Mouse (Mus musculus): ENCODE data around the gene Tnfrsf12a. TPM values are rescaled to one million over a fixed set of nuclear protein-coding genes. Genes with fewer than 3 reads are reported as not detected.

Gene Tnfrsf12a
- polyA plus RNA-seq, 1 experiment from 2014 or later: 23.8 TPM

GRCm38 (mm10) chr17:23679127-23679835 is 2.0 kb upstream of the Tnfrsf12a start, which contains the start of gene Cldn6:
TSS of gene Cldn6 (plus strand) at chr17:23679249.
- ATAC-seq (ENCODE audit: insufficient read depth, low FRiP score, low read depth): no peak
- H3K27ac ChIP-seq: peak within 1 kb of the TSS; percentile 64

DNA sequence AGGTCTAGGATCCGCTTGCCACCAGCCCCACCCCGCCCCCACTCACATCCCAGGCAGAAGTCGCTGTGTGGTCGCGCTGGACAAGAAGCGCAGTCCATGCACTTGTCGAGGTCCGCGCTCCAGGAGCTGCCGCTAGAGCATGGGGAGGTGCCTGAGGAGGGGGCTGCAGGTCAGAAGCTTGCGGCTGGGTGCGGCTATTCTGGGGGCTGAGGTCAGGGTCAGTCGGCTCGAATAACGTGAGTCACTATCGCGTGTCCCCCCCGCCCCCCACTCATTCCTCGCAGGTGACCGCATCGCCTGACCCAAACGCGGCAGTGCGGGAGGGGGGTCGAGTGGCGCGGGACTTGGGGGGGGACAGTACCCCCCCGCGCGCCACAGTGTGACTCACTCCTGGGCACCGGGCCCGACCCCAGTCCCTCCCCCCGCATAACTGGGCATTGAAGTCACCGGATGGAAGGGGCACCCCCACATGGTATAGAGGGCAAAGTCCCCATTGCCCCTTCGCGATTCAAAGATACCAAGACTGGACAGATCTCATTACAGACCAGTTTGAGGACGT is 716 bp downstream of the Tnfrsf12a start:
- peak overlapping the region; percentile 83 for H3K27ac ChIP-seq
- no peak for ATAC-seq (ENCODE audit: insufficient read depth, low FRiP score, low read depth)
- H3K4me1 ChIP-seq: peaks cover 51% of the 10 kb centered on the region
- H3K36me3 ChIP-seq: no peaks in the 10 kb centered on the region
- H3K27me3 ChIP-seq (replicated peaks): peaks cover 21% of the 10 kb centered on the region
- peak overlapping the region; percentile 96 for H3K4me2 ChIP-seq
- no peaks in the 10 kb centered on the region for H3K9me3 ChIP-seq
- H3K4me3 ChIP-seq (replicated peaks): peak overlapping the region; percentile 69
- no peak overlapping the region; the same call in 1 of the 2 replicates for H3K9ac ChIP-seq
- under 1% methylated on average over 37 of the region's 37 CpGs for WGBS

More at GRCm38 (mm10) chr17:23679127-23679835, 2.0 kb upstream of the Tnfrsf12a start, which contains the start of gene Cldn6:
- 3% methylated on average over 38 of the region's 38 CpGs for WGBS
- Histone ChIP-seq H3K9me3 (no peaks in the 10 kb centered on the region), H3K27me3 (replicated peaks) (peaks cover 37% of the 10 kb centered on the region), H3K4me1 (peaks cover 59% of the 10 kb centered on the region), H3K9ac (no peak within 1 kb of the TSS), H3K4me3 (replicated peaks) (peak within 1 kb of the TSS; percentile 36), H3K36me3 (no peaks in the 10 kb centered on the region), H3K4me2 (peak within 1 kb of the TSS; percentile 42)

- peak overlapping the region; percentile 69 for H3K4me3 ChIP-seq (replicated peaks)
- H3K27me3 ChIP-seq (replicated peaks): peaks cover 16% of the 10 kb centered on the region
- peak overlapping the region; percentile 96 for H3K4me2 ChIP-seq
- no peaks in the 10 kb centered on the region for H3K36me3 ChIP-seq
- no peak for ATAC-seq (ENCODE audit: insufficient read depth, low FRiP score, low read depth)
- no peaks in the 10 kb centered on the region for H3K9me3 ChIP-seq
- peak overlapping the region; percentile 83 for H3K27ac ChIP-seq
- H3K4me1 ChIP-seq: peaks cover 47% of the 10 kb centered on the region
- no peak overlapping the region for H3K9ac ChIP-seq
- WGBS: 15% methylated on average over 15 of the region's 15 CpGs
These were observed 1.5 kb downstream of the Tnfrsf12a start for GRCm38 (mm10) chr17:23675564-23676281.

DNA sequence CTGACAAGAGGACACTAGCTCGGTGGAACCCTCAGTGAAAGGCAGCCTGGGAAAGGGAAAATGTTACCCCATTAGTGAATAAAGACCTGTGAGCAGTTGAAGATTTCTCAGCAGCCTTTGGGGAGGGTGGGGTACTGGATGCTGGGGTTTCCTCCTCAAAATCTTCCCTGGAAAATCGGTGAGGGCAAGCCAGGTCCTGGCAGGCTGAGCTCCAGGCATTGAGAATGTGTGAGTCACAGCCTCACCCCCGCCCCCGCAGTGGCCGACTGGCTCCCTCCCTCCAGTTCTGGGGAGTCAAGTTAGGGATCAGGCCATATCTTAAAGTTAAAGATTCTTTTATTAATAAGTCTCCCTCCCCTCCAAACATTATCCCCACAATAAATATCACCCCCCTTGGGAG is 2.1 kb downstream of the Tnfrsf12a start:
- H3K27me3 ChIP-seq (replicated peaks): peaks cover 10% of the 10 kb centered on the region
- H3K4me1 ChIP-seq: peaks cover 47% of the 10 kb centered on the region
- no peaks in the 10 kb centered on the region for H3K9me3 ChIP-seq
- 30% methylated on average over 5 of the region's 5 CpGs for WGBS
- H3K9ac ChIP-seq: peak overlapping the region; percentile 9; the same call in 1 of the 2 replicates
- H3K4me2 ChIP-seq: peak overlapping the region; percentile 96
- H3K4me3 ChIP-seq (replicated peaks): peak overlapping the region; percentile 72
- H3K27ac ChIP-seq: peak overlapping the region; percentile 83
- no peak for ATAC-seq (ENCODE audit: insufficient read depth, low FRiP score, low read depth)
- H3K36me3 ChIP-seq: peaks cover 2% of the 10 kb centered on the region; the same call in 1 of the 2 replicates

GRCm38 (mm10) chr17:23674271-23674952 is 2.9 kb downstream of the Tnfrsf12a start:
- H3K9ac ChIP-seq: peak overlapping the region; percentile 52
- peak overlapping the region; percentile 72 for H3K4me3 ChIP-seq (replicated peaks)
- H3K36me3 ChIP-seq: peaks cover 7% of the 10 kb centered on the region; the same call in 1 of the 2 replicates
- H3K9me3 ChIP-seq: no peaks in the 10 kb centered on the region
- WGBS: 37% methylated on average over 9 of the region's 9 CpGs
- H3K27ac ChIP-seq: peak overlapping the region; percentile 83
- peaks cover 7% of the 10 kb centered on the region for H3K27me3 ChIP-seq (replicated peaks)
- peaks cover 45% of the 10 kb centered on the region for H3K4me1 ChIP-seq
- peak overlapping the region; percentile 96 for H3K4me2 ChIP-seq
- ATAC-seq (ENCODE audit: insufficient read depth, low FRiP score, low read depth): no peak

DNA sequence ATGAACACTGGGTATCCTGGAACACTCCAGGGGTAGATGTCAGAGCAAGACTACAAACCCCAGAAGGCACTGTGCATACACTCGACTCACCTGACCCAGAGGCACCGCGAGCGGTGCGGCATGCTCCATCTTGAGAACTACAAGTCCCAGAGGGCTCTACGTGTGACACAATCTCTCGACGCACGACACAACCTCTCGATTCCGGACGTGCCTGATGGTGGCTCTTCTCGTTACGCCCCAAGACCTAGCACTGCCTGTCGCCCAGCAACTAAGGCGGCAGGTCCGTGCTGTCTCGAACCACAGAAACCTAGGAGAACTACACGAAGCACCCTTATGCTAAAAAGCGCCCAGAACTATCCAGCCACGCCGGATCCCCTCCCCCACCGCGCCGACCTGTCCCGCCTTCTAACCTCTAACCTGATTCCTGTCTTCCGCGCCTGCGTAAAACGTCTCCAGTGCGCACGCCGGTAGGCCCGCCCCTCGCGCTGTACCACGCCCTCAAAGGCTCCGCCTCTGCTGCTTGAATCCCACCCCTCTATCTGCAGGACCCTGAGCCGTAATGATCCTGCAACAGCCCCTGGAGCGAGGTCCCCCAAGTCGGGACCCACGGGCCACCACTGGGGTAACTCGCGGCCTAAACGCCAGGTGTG is 3.7 kb downstream of the Tnfrsf12a start, which contains the start of the genes Hcfc1r1 and Thoc6:
Hcfc1r1 (plus strand) TSS at position 173 of the 650 bp plus-strand sequence.
Thoc6 (minus strand) TSS at position 459 of the 650 bp plus-strand sequence.
- Histone ChIP-seq H3K36me3 (peaks cover 13% of the 10 kb centered on the region), H3K9ac (peak within 1 kb of the TSS; percentile 52), H3K4me1 (peaks cover 40% of the 10 kb centered on the region), H3K27ac (peak within 1 kb of the TSS; percentile 83), H3K4me2 (peak within 1 kb of the TSS; percentile 96), H3K27me3 (replicated peaks) (peaks cover 3% of the 10 kb centered on the region; the same call in 1 of the 2 replicates), H3K9me3 (no peaks in the 10 kb centered on the region), H3K4me3 (replicated peaks) (peak within 1 kb of the TSS; percentile 72)
- WGBS: under 1% methylated on average over 45 of the region's 45 CpGs
- peak; percentile 93 for ATAC-seq (ENCODE audit: insufficient read depth, low FRiP score, low read depth)

DNA sequence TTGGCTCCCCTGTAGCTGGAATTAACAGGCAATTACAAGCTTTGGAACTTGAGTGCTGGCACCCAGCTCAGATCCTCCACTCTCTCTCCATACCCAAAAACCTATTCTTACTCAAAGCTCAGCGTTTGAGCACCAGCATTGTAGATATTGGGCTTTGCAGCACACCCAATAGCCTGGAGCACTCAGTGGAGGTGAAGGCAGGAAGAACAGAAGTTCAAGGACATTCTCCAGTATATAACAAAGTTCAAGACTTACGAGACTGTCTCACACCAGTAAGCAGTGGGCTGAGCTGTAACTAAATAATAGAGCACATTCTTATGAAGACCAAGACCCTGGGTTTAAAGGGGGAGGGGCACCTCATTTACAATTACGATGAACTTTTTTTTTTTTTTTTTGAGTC is 4.5 kb downstream of the Tnfrsf12a start:
- H3K9me3 ChIP-seq: no peaks in the 10 kb centered on the region
- H3K4me1 ChIP-seq: peaks cover 40% of the 10 kb centered on the region
- no peaks in the 10 kb centered on the region for H3K27me3 ChIP-seq (replicated peaks)
- H3K27ac ChIP-seq: no peak overlapping the region
- no peak overlapping the region for H3K9ac ChIP-seq
- H3K36me3 ChIP-seq: peaks cover 13% of the 10 kb centered on the region
- 62% methylated on average over 3 of the region's 3 CpGs for WGBS
- ATAC-seq (ENCODE audit: insufficient read depth, low FRiP score, low read depth): no peak
- H3K4me3 ChIP-seq (replicated peaks): peak overlapping the region; percentile 72
- H3K4me2 ChIP-seq: peak overlapping the region; percentile 96

- no peak overlapping the region for H3K4me3 ChIP-seq (replicated peaks)
- no peaks in the 10 kb centered on the region for H3K9me3 ChIP-seq
- H3K27me3 ChIP-seq (replicated peaks): no peaks in the 10 kb centered on the region
- peaks cover 32% of the 10 kb centered on the region for H3K4me1 ChIP-seq
- no peak overlapping the region for H3K4me2 ChIP-seq
- WGBS: 85% methylated on average over 3 of the region's 3 CpGs
- no peak overlapping the region for H3K27ac ChIP-seq
- no peak overlapping the region for H3K9ac ChIP-seq
- H3K36me3 ChIP-seq: peaks cover 20% of the 10 kb centered on the region
- ATAC-seq (ENCODE audit: insufficient read depth, low FRiP score, low read depth): no peak
These were observed 5.7 kb downstream of the Tnfrsf12a start for GRCm38 (mm10) chr17:23671519-23671918.

DNA sequence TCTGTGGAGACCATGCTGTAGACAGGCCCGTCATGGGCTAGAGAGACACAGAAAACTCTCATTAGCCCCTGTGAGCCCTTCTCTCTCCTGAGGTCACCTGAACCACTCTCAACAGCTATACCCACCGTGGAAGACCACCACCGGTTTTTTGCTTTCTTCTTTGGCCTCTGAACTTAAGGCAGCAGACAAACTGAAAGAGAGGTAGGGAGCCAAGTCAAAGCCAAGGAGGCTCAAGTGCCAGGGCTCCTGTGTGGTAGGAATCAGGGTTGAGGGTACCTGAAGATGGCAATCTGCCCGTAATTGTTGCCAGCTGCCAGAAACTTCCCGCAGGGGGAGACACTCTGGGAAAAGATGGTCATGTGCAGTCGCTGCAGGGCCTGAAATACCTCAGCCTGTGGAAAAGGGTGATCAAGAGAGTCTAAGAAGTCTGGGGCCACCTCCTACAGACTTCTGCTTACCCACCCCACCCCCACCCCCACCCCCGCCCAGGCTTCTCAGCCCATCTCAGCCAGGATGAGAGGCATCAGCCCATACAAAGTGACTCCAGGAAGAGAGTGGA is 6.7 kb downstream of the Tnfrsf12a start:
- 90% methylated on average over 7 of the region's 7 CpGs for WGBS

DNA sequence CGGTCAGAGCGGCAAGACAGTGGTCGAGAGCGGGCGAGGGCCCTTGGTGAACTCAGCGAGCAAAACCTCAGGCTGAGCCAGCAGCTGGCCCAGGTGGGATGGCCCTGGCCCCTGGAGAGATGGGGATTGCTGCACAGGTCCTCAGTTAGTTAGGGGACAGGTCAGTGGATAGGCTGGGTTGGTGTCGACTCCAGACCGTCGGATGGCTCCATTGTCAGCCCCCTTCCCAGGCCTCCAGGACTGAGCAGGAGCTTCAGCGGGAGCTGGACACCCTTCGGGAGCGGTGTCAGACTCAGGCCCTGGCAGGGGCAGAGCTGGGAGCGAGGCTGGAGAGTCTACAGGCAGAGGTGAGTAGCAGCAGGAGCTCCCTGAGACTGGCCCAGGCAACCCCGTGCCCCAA is 11.8 kb downstream of the Tnfrsf12a start:
- Histone ChIP-seq H3K4me1 (0 out of 2 replicates have a peak, but pooled peaks cover 5% of the 10 kb centered on the region), H3K9me3 (no peaks in the 10 kb centered on the region), H3K4me2 (no peak overlapping the region), H3K36me3 (peaks cover 20% of the 10 kb centered on the region), H3K9ac (no peak overlapping the region), H3K27ac (no peak overlapping the region), H3K27me3 (replicated peaks) (peaks cover 16% of the 10 kb centered on the region), H3K4me3 (replicated peaks) (no peak overlapping the region)
- 80% methylated on average over 14 of the region's 14 CpGs for WGBS
- ATAC-seq (ENCODE audit: insufficient read depth, low FRiP score, low read depth): no peak

More for the DNA sequence above, 6.7 kb downstream of the Tnfrsf12a start:
- Histone ChIP-seq H3K9ac (no peak overlapping the region), H3K4me3 (replicated peaks) (no peak overlapping the region), H3K36me3 (peaks cover 20% of the 10 kb centered on the region), H3K4me1 (peaks cover 23% of the 10 kb centered on the region), H3K4me2 (no peak overlapping the region), H3K27me3 (replicated peaks) (no peaks in the 10 kb centered on the region), H3K9me3 (no peaks in the 10 kb centered on the region), H3K27ac (no peak overlapping the region)
- ATAC-seq (ENCODE audit: insufficient read depth, low FRiP score, low read depth): no peak

Measured in stomach, embryonic 15.5 days (tissue).